Mouse (Mus musculus) heart, postnatal 0 days (tissue): Measurements from ENCODE around the gene Mthfr. TPM values are rescaled to one million over a fixed set of nuclear protein-coding genes. Genes with fewer than 3 reads are reported as not detected.

Experiments
- ATAC-seq: fragments of 200-750 bp; cut with Nextera tagmentation; 2 replicates; pipeline ENCODE4 v1.8.0; 2017; ENCODE audit warnings: low read depth, moderate number of reproducible peaks, moderate library complexity; ENCODE audit not compliant: insufficient read depth
- DNase-seq: peaks from one replicate; pipeline ENCODE4 v3.0.0-alpha.2; 2016; ENCODE audit warnings: low spot score
- H3K27ac ChIP-seq: fragments of 300-500 bp; sonication (generic); 2 replicates; pipeline ENCODE4 v1.5.1; 2014; ENCODE audit warnings: low read depth, mild to moderate bottlenecking
- H3K27me3 ChIP-seq: fragments of 300-500 bp; sonication (generic); 2 replicates; pipeline ENCODE4 v1.6.1; 2014; ENCODE audit warnings: low read length, mixed read lengths; ENCODE audit not compliant: control insufficient read depth, insufficient read depth
- H3K36me3 ChIP-seq: fragments of 300-500 bp; sonication (generic); replicated peaks from 2 replicates; pipeline ENCODE4 v1.6.1; 2014; ENCODE audit warnings: low read length, mixed read lengths; ENCODE audit not compliant: control insufficient read depth, insufficient read depth
- H3K4me1 ChIP-seq: fragments of 300-500 bp; sonication (generic); 2 replicates; pipeline ENCODE4 v1.6.1; 2014; ENCODE audit warnings: antibody characterized with exemption; ENCODE audit not compliant: control insufficient read depth, insufficient read depth
- H3K4me2 ChIP-seq: fragments of 300-500 bp; sonication (generic); 2 replicates; pipeline ENCODE4 v1.6.1; 2014; ENCODE audit warnings: low read depth, mild to moderate bottlenecking, low read length, moderate library complexity
- H3K4me3 ChIP-seq: fragments of 300-500 bp; sonication (generic); 2 replicates; pipeline ENCODE4 v1.5.1; 2014; ENCODE audit warnings: low read depth, low read length
- H3K9ac ChIP-seq: fragments of 300-500 bp; sonication (generic); replicated peaks from 2 replicates; pipeline ENCODE4 v1.6.1; 2014; ENCODE audit warnings: low read depth, low read length, mixed read lengths
- H3K9me3 ChIP-seq: fragments of 300-500 bp; sonication (generic); replicated peaks from 2 replicates; pipeline ENCODE4 v1.6.1; 2016; ENCODE audit warnings: low read length; ENCODE audit not compliant: control insufficient read depth
- CTCF ChIP-seq: IDR thresholded peaks from 2 replicates; pipeline ENCODE4 v1.5.1; 2016; ENCODE audit warnings: antibody characterized with exemption, control low read depth, low read depth
- EP300 ChIP-seq: IDR thresholded peaks from 2 replicates; pipeline ENCODE4 v1.6.1; 2016; ENCODE audit warnings: antibody characterized with exemption, low read depth
- WGBS: fragments of 180-500 bp; shearing (Covaris S2); extraction: QIAGEN DNeasy Blood & Tissue Kit; methylation state at CpG from one replicate; pipeline ENCODE4 v1.1.7; 2014; 5-methylcytosine and 5-hydroxymethylcytosine counted together
- polyA plus RNA-seq: library from polyadenylated mRNA; unstranded; fragments of >200 nt; fragmentation: Nextera tagmentation; extraction: Ambion mirVana; gene quantifications from 2 replicates; pipeline ENCODE4 v1.2.1, GENCODE M21; 2015
- total RNA-seq: library from RNA; depleted of rRNA; stranded (reverse); fragments of >200 nt; gene quantifications from 2 replicates; pipeline ENCODE4 v1.2.3, GENCODE M21; 2014; ENCODE audit warnings: low replicate concordance

The Mthfr gene
- total and polyA plus RNA-seq, 2 experiments from 2014 or later = 6.3 to 37.6 TPM

DNA sequence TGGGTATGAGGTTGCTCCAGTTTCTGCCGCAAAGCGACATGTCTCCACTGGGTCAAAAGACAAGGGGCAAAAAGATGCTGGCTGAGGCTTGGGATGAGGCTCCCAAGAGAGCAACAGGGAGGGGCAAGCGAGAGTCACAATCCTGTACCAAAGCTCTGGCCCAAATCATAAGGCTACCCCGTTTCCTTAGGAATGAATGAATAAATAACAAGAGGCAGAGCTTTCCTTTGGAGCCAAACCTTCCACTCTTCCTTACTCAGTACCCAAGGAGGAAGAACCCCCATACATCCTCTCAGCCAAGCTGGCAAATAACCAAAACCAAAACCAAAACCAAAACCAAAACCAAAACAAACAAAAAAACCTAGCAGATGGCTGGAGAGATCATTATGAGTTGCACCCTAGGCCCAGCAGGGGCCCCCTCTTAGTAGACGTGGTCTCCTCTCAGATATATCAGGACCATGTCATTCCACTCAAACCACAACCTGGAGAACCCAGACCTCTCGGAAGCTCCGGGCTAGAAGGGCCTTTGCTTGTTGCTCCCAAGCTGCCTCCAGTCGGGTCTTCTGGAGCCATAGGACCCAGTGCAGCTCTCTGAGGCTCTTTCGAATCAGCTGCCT, 30.8 kb downstream of the Mthfr start:
- WGBS = 77% methylated on average over 9 of the region's 9 CpGs
- no peak for DNase-seq
- no peak overlapping the region for H3K4me3 ChIP-seq
- no peak overlapping the region for H3K4me2 ChIP-seq
- H3K9me3 ChIP-seq = no peaks in the 10 kb centered on the region
- H3K9ac ChIP-seq = no peak overlapping the region
- TF ChIP-seq EP300 = no peak
- H3K27me3 ChIP-seq = no peaks in the 10 kb centered on the region
- H3K36me3 ChIP-seq = no peaks in the 10 kb centered on the region
- ATAC-seq = no peak
- H3K27ac ChIP-seq = no peak overlapping the region
- peaks cover 18% of the 10 kb centered on the region for H3K4me1 ChIP-seq

DNA sequence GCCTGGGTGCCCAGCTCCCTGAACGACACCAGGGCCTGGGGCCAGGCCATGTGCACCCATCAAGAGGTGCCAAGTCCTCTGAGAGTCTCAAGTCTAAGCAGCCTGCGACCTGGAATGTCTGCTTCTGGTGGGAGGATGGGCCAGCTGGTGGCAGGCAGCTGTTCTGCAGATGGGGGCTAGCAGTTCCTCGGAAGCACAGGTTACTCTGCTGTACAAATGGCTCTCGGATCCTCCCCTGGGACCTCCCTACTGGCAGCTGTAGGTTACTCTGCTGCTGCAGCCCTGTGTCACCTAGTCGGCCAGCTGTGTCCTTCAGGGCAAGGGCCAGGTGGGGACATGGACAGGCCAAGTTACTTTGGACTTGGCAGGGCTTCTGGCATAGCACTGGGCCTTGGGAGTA, 32.6 kb downstream of the Mthfr start:
- H3K4me3 ChIP-seq = no peak overlapping the region
- ATAC-seq (0 out of 2 replicates have a peak, but pooled peaks have one; percentile 33), DNase-seq (no peak)
- no peaks in the 10 kb centered on the region for H3K9me3 ChIP-seq
- H3K9ac ChIP-seq = no peak overlapping the region
- H3K27ac ChIP-seq = no peak overlapping the region
- H3K27me3 ChIP-seq = no peaks in the 10 kb centered on the region
- TF ChIP-seq EP300 (no peak), CTCF (no peak)
- no peaks in the 10 kb centered on the region for H3K36me3 ChIP-seq
- WGBS = 58% methylated on average over 5 of the region's 5 CpGs
- peaks cover 11% of the 10 kb centered on the region; the same call in 1 of the 2 replicates for H3K4me1 ChIP-seq
- no peak overlapping the region for H3K4me2 ChIP-seq

DNA sequence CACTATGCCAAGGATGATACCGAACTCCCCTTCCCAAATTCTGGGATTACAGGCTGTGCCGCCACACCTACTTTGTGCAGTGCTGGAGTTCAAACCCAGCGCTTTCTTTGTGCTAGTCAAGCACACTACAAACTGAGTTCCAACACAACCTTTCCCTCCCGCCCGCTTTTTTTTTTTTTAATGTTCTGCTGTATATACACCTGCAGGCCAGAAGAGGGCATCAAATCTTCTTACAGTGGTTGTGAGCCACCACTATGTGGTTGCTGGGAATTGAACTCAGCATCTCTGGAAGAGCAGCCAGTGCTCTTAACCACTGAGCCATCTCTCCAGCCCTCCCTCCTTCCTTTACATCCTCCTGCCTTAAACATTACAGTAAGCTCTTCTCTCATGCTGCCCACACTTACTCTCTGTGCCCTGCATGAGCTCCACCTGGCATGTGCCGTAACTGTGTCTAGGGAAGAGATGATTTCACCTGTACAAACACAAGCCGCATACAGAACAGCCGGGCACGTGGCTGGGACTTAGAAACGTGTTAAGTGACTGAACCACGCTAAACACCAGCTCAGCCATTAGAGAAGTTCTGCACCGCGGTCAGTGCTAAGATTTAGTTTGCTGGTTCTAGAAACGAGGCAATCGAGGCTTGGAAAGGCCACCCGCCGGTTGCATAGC, 35.8 kb downstream of the Mthfr start:
- WGBS = 39% methylated on average over 17 of the region's 17 CpGs

DNA sequence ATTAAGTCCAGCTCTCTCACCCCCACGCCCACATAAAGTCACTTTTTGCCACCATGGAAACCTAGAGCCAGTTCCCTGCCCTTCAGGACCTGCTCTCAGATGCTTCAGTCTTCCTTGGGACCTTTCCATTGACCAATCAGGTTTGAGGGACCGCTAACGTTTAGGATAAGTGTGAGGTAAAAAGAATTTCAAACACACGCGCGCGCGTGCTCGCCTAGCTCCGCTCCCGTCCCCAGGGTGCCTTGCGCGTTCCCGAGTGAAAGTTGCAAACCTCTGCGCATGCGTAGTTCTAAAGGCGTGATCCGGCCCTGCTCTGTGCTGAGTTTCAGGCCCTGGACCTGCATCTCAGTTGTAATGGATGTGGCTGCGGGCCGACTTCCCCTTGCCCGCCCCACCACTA, 36.4 kb downstream of the Mthfr start:
- peak overlapping the region; percentile 59 for H3K4me2 ChIP-seq
- 0 out of 2 replicates have a peak overlapping the region, but pooled peaks have one; percentile 20 for H3K9ac ChIP-seq
- H3K27ac ChIP-seq = no peak overlapping the region; the same call in 1 of the 2 replicates
- no peaks in the 10 kb centered on the region for H3K9me3 ChIP-seq
- peak overlapping the region; percentile 33 for H3K4me3 ChIP-seq
- H3K4me1 ChIP-seq = 0 out of 2 replicates have a peak, but pooled peaks cover 7% of the 10 kb centered on the region
- peak; percentile 53; the same call in 1 of the 2 replicates for ATAC-seq
- 35% methylated on average over 21 of the region's 21 CpGs for WGBS
- peak; percentile 71 for DNase-seq
- peaks cover 10% of the 10 kb centered on the region for H3K36me3 ChIP-seq
- TF ChIP-seq EP300 (no peak), CTCF (no peak)
- no peaks in the 10 kb centered on the region for H3K27me3 ChIP-seq

More for the DNA sequence above, 35.8 kb downstream of the Mthfr start:
- H3K36me3 ChIP-seq = peaks cover 4% of the 10 kb centered on the region; the same call in 1 of the 2 replicates
- 0 out of 2 replicates have a peak, but pooled peaks cover 7% of the 10 kb centered on the region for H3K4me1 ChIP-seq
- H3K27me3 ChIP-seq = no peaks in the 10 kb centered on the region
- ATAC-seq = peak; percentile 21; the same call in 1 of the 2 replicates
- 0 out of 2 replicates have a peak overlapping the region, but pooled peaks have one; percentile 20 for H3K9ac ChIP-seq
- DNase-seq = no peak
- peak overlapping the region; percentile 59 for H3K4me2 ChIP-seq
- H3K9me3 ChIP-seq = no peaks in the 10 kb centered on the region
- TF ChIP-seq CTCF (peak; percentile 40), EP300 (no peak)
- no peak overlapping the region; the same call in 1 of the 2 replicates for H3K27ac ChIP-seq
- H3K4me3 ChIP-seq = peak overlapping the region; percentile 33

DNA sequence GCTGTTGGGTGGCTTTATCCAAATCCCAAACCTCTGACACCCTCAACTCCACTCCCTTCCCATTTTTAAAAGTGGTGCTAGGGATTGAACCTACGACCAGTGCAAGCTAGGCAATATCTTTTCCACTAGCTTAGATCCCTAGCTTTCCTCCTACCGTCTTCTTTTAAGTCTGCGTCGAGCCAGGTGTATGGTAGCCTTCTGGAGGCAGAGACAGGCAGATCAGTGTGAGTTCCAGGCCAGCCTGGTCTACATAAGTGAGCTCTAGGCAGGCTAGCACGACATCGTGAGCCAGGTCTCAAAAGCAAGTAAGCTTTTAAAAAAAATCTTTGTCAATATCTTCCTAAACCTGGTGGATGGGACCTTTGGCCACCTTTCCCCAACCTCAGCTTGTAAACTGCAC, 37.0 kb downstream of the Mthfr start:
- Histone ChIP-seq H3K27me3 (no peaks in the 10 kb centered on the region), H3K9me3 (no peaks in the 10 kb centered on the region), H3K27ac (no peak overlapping the region), H3K4me2 (no peak overlapping the region), H3K36me3 (peaks cover 16% of the 10 kb centered on the region), H3K4me3 (no peak overlapping the region), H3K4me1 (0 out of 2 replicates have a peak, but pooled peaks cover 7% of the 10 kb centered on the region), H3K9ac (no peak overlapping the region)
- DNase-seq (no peak), ATAC-seq (no peak)
- WGBS = 88% methylated on average over 6 of the region's 6 CpGs
- TF ChIP-seq CTCF = no peak
- no peak for TF ChIP-seq EP300
